Mouse (Mus musculus): Measurements from ENCODE around the gene Nfib. TPM values are rescaled to one million over a fixed set of nuclear protein-coding genes. Genes with fewer than 3 reads are reported as not detected.

The Nfib gene
- polyA plus RNA-seq, 1 experiment, result 4.8 TPM

- WGBS, result 30% methylated on average over 4 of the region's 4 CpGs
- DNase-seq (ENCODE audit: low read depth, low spot score), result no peak
Measured at GRCm38 (mm10) chr4:82386222-82386993, 319.1 kb downstream of the Nfib start.

- 29% methylated on average over 4 of the region's 4 CpGs for WGBS
Measured at GRCm38 (mm10) chr4:82385638-82386037, 319.9 kb downstream of the Nfib start.

GRCm38 (mm10) chr4:82383991-82384731, 321.4 kb downstream of the Nfib start:
- WGBS, result 27% methylated on average over 11 of the region's 11 CpGs
- DNase-seq (ENCODE audit: low read depth, low spot score), result no peak

More at GRCm38 (mm10) chr4:82385638-82386037, 319.9 kb downstream of the Nfib start:
- no peak for DNase-seq (ENCODE audit: low read depth, low spot score)

- WGBS, result 31% methylated on average over 8 of the region's 8 CpGs
- DNase-seq (ENCODE audit: low read depth, low spot score), result no peak
Measured at GRCm38 (mm10) chr4:82383346-82383745, 322.2 kb downstream of the Nfib start.

- 34% methylated on average over 1 of the region's 1 CpGs for WGBS
- no peak for DNase-seq (ENCODE audit: low read depth, low spot score)
Measured at GRCm38 (mm10) chr4:82381786-82382185, 323.8 kb downstream of the Nfib start.

GRCm38 (mm10) chr4:82380578-82380977, 325.0 kb downstream of the Nfib start:
- DNase-seq (ENCODE audit: low read depth, low spot score), result no peak

GRCm38 (mm10) chr4:82378050-82378449, 327.5 kb downstream of the Nfib start:
- DNase-seq (ENCODE audit: low read depth, low spot score), result no peak

GRCm38 (mm10) chr4:82377621-82378020, 327.9 kb downstream of the Nfib start:
- 92% methylated on average over 3 of the region's 3 CpGs for WGBS
- DNase-seq (ENCODE audit: low read depth, low spot score), result no peak

More at GRCm38 (mm10) chr4:82378050-82378449, 327.5 kb downstream of the Nfib start:
- WGBS, result 93% methylated on average over 3 of the region's 3 CpGs

- no peak for DNase-seq (ENCODE audit: low read depth, low spot score)
- WGBS, result 80% methylated on average over 5 of the region's 5 CpGs
Measured at GRCm38 (mm10) chr4:82374560-82374959, 331.0 kb downstream of the Nfib start.

GRCm38 (mm10) chr4:82372217-82372616, 333.3 kb downstream of the Nfib start:
- WGBS, result 76% methylated on average over 4 of the region's 4 CpGs
- DNase-seq (ENCODE audit: low read depth, low spot score), result no peak

GRCm38 (mm10) chr4:82371471-82371870, 334.1 kb downstream of the Nfib start:
- WGBS, result 91% methylated on average over 4 of the region's 4 CpGs
- no peak for DNase-seq (ENCODE audit: low read depth, low spot score)

GRCm38 (mm10) chr4:82369011-82369776, 336.4 kb downstream of the Nfib start:
- DNase-seq (ENCODE audit: low read depth, low spot score), result no peak
- 79% methylated on average over 6 of the region's 6 CpGs for WGBS

GRCm38 (mm10) chr4:82368091-82368775, 337.3 kb downstream of the Nfib start:
- DNase-seq (ENCODE audit: low read depth, low spot score), result no peak
- WGBS, result 88% methylated on average over 9 of the region's 9 CpGs

GRCm38 (mm10) chr4:82364696-82365385, 340.7 kb downstream of the Nfib start:
- 79% methylated on average over 4 of the region's 4 CpGs for WGBS
- no peak for DNase-seq (ENCODE audit: low read depth, low spot score)

GRCm38 (mm10) chr4:82363951-82364350, 341.6 kb downstream of the Nfib start:
- no peak for DNase-seq (ENCODE audit: low read depth, low spot score)
- 64% methylated on average over 6 of the region's 6 CpGs for WGBS

GRCm38 (mm10) chr4:82362294-82362693, 343.3 kb downstream of the Nfib start:
- 78% methylated on average over 3 of the region's 3 CpGs for WGBS
- DNase-seq (ENCODE audit: low read depth, low spot score), result no peak

GRCm38 (mm10) chr4:82360081-82360511, 345.5 kb downstream of the Nfib start:
- WGBS, result 77% methylated on average over 4 of the region's 4 CpGs
- no peak for DNase-seq (ENCODE audit: low read depth, low spot score)

- WGBS, result 91% methylated on average over 3 of the region's 3 CpGs
- DNase-seq (ENCODE audit: low read depth, low spot score), result no peak
Measured at GRCm38 (mm10) chr4:82359110-82359509, 346.4 kb downstream of the Nfib start.

GRCm38 (mm10) chr4:82349006-82349405, 356.5 kb downstream of the Nfib start:
- 94% methylated on average over 1 of the region's 1 CpGs for WGBS

More at GRCm38 (mm10) chr4:82349006-82349405, 356.5 kb downstream of the Nfib start:
- no peak for DNase-seq (ENCODE audit: low read depth, low spot score)
